Mouse (Mus musculus): ENCODE results near the gene 4930544D05Rik. TPM values are rescaled to one million over a fixed set of nuclear protein-coding genes. Genes with fewer than 3 reads are reported as not detected.
"Not testable (repeated sequence)": the region's sequence is repeated elsewhere in the genome, so short reads cannot be mapped to it uniquely, and the experiment has no call there.

4930544D05Rik gene
- polyA plus RNA-seq (2016; fragmentation: Nextera tagmentation; extraction: Ambion mirVana), result not detected in 2 replicates

GRCm38 (mm10) chr11:70615516-70616093 lies at the start of gene 4930544D05Rik:
4930544D05Rik (plus strand) TSS chr11:70615848.
- peaks cover 18% of the 10 kb centered on the region for H3K27me3 ChIP-seq
- H3K4me2 ChIP-seq, result peak within 1 kb of the TSS; percentile 75
- 15% methylated on average over 21 of the region's 21 CpGs for WGBS
- H3K9ac ChIP-seq (replicated peaks), result peak within 1 kb of the TSS; percentile 47
- H3K9me3 ChIP-seq, result no peaks in the 10 kb centered on the region
- peaks cover 33% of the 10 kb centered on the region for H3K36me3 ChIP-seq
- H3K27ac ChIP-seq, result 0 out of 2 replicates have a peak within 1 kb of the TSS, but pooled peaks have one; percentile 53
- peak within 1 kb of the TSS; percentile 38 for H3K4me3 ChIP-seq (replicated peaks)
- peaks cover 15% of the 10 kb centered on the region for H3K4me1 ChIP-seq (replicated peaks)
- no peak for ATAC-seq (ENCODE audit: insufficient number of reproducible peaks, insufficient read depth, low FRiP score, low TSS enrichment, low read depth)

GRCm38 (mm10) chr11:70566586-70566985 lies 49.1 kb upstream of the 4930544D05Rik start:
- WGBS, result 41% methylated on average over 7 of the region's 7 CpGs
- Histone ChIP-seq H3K4me2 (peak overlapping the region; percentile 0; the same call in 1 of the 2 replicates), H3K4me3 (replicated peaks) (no peak overlapping the region), H3K36me3 (peaks cover 9% of the 10 kb centered on the region; the same call in 1 of the 2 replicates), H3K9ac (replicated peaks) (no peak overlapping the region), H3K27me3 (no peaks in the 10 kb centered on the region), H3K4me1 (replicated peaks) (peaks cover 47% of the 10 kb centered on the region), H3K27ac (no peak overlapping the region), H3K9me3 (no peaks in the 10 kb centered on the region)
- ATAC-seq (ENCODE audit: insufficient number of reproducible peaks, insufficient read depth, low FRiP score, low TSS enrichment, low read depth), result no peak

GRCm38 (mm10) chr11:70570614-70571013 lies 45.0 kb upstream of the 4930544D05Rik start:
- Histone ChIP-seq H3K4me1 (replicated peaks) (peaks cover 44% of the 10 kb centered on the region), H3K36me3 (peaks cover 18% of the 10 kb centered on the region; the same call in 1 of the 2 replicates)
- H3K9ac ChIP-seq (replicated peaks); H3K27me3 ChIP-seq; H3K27ac ChIP-seq; H3K9me3 ChIP-seq; H3K4me2 ChIP-seq; H3K4me3 ChIP-seq (replicated peaks); ATAC-seq (ENCODE audit: insufficient number of reproducible peaks, insufficient read depth, low FRiP score, low TSS enrichment, low read depth): not testable (repeated sequence)
- whole genome bisulfite sequencing, result 88% methylated on average over 1 of the region's 1 CpGs

- 0 out of 2 replicates have a peak overlapping the region, but pooled peaks have one; percentile 8 for H3K27ac ChIP-seq
- H3K4me1 ChIP-seq (replicated peaks), result peaks cover 34% of the 10 kb centered on the region
- H3K4me3 ChIP-seq (replicated peaks), result no peak overlapping the region
- WGBS, result 100% methylated on average over 1 of the region's 1 CpGs
- H3K36me3 ChIP-seq, result peaks cover 18% of the 10 kb centered on the region; the same call in 1 of the 2 replicates
- no peaks in the 10 kb centered on the region for H3K27me3 ChIP-seq
- no peak for ATAC-seq (ENCODE audit: insufficient number of reproducible peaks, insufficient read depth, low FRiP score, low TSS enrichment, low read depth)
- no peaks in the 10 kb centered on the region for H3K9me3 ChIP-seq
- no peak overlapping the region for H3K9ac ChIP-seq (replicated peaks)
- no peak overlapping the region for H3K4me2 ChIP-seq
These were observed 44.0 kb upstream of the 4930544D05Rik start for GRCm38 (mm10) chr11:70571641-70572040.

- H3K27me3 ChIP-seq, result no peaks in the 10 kb centered on the region
- WGBS, result 65% methylated on average over 5 of the region's 5 CpGs
- no peak for ATAC-seq (ENCODE audit: insufficient number of reproducible peaks, insufficient read depth, low FRiP score, low TSS enrichment, low read depth)
These were observed 43.2 kb upstream of the 4930544D05Rik start for GRCm38 (mm10) chr11:70572348-70572902.

GRCm38 (mm10) chr11:70573872-70574271 lies 41.8 kb upstream of the 4930544D05Rik start:
- peaks cover 9% of the 10 kb centered on the region; the same call in 1 of the 2 replicates for H3K36me3 ChIP-seq
- peak overlapping the region; percentile 29; the same call in 1 of the 2 replicates for H3K27ac ChIP-seq
- H3K27me3 ChIP-seq, result no peaks in the 10 kb centered on the region
- H3K9ac ChIP-seq (replicated peaks), result no peak overlapping the region
- no peak overlapping the region for H3K4me3 ChIP-seq (replicated peaks)
- no peaks in the 10 kb centered on the region for H3K9me3 ChIP-seq
- H3K4me1 ChIP-seq (replicated peaks), result peaks cover 49% of the 10 kb centered on the region
- 82% methylated on average over 6 of the region's 6 CpGs for WGBS
- no peak for ATAC-seq (ENCODE audit: insufficient number of reproducible peaks, insufficient read depth, low FRiP score, low TSS enrichment, low read depth)
- H3K4me2 ChIP-seq, result no peak overlapping the region

More at GRCm38 (mm10) chr11:70572348-70572902, 43.2 kb upstream of the 4930544D05Rik start:
- Histone ChIP-seq H3K4me3 (replicated peaks) (no peak overlapping the region), H3K9ac (replicated peaks) (no peak overlapping the region), H3K4me1 (replicated peaks) (peaks cover 34% of the 10 kb centered on the region), H3K27ac (0 out of 2 replicates have a peak overlapping the region, but pooled peaks have one; percentile 8), H3K9me3 (no peaks in the 10 kb centered on the region), H3K36me3 (peaks cover 18% of the 10 kb centered on the region; the same call in 1 of the 2 replicates), H3K4me2 (no peak overlapping the region)

GRCm38 (mm10) chr11:70577201-70577600 lies 38.4 kb upstream of the 4930544D05Rik start:
- H3K9me3 ChIP-seq, result no peaks in the 10 kb centered on the region
- no peak overlapping the region for H3K9ac ChIP-seq (replicated peaks)
- H3K36me3 ChIP-seq, result peaks cover 9% of the 10 kb centered on the region; the same call in 1 of the 2 replicates
- no peak overlapping the region for H3K4me2 ChIP-seq
- WGBS, result 86% methylated on average over 3 of the region's 3 CpGs
- no peak overlapping the region for H3K27ac ChIP-seq
- peaks cover 61% of the 10 kb centered on the region for H3K4me1 ChIP-seq (replicated peaks)
- ATAC-seq (ENCODE audit: insufficient number of reproducible peaks, insufficient read depth, low FRiP score, low TSS enrichment, low read depth), result no peak
- H3K4me3 ChIP-seq (replicated peaks), result no peak overlapping the region
- no peaks in the 10 kb centered on the region for H3K27me3 ChIP-seq

GRCm38 (mm10) chr11:70578962-70579361 lies 36.7 kb upstream of the 4930544D05Rik start:
- peaks cover 9% of the 10 kb centered on the region; the same call in 1 of the 2 replicates for H3K36me3 ChIP-seq
- H3K4me1 ChIP-seq (replicated peaks), result peaks cover 62% of the 10 kb centered on the region
- no peak overlapping the region for H3K9ac ChIP-seq (replicated peaks)
- H3K4me3 ChIP-seq (replicated peaks), result no peak overlapping the region
- 84% methylated on average over 6 of the region's 6 CpGs for WGBS
- no peaks in the 10 kb centered on the region for H3K27me3 ChIP-seq
- H3K9me3 ChIP-seq, result no peaks in the 10 kb centered on the region
- H3K27ac ChIP-seq, result no peak overlapping the region
- H3K4me2 ChIP-seq, result no peak overlapping the region
- ATAC-seq (ENCODE audit: insufficient number of reproducible peaks, insufficient read depth, low FRiP score, low TSS enrichment, low read depth), result no peak

- H3K4me3 ChIP-seq (replicated peaks), result no peak overlapping the region
- peaks cover 69% of the 10 kb centered on the region for H3K4me1 ChIP-seq (replicated peaks)
- H3K27ac ChIP-seq, result no peak overlapping the region
- WGBS, result 77% methylated on average over 9 of the region's 9 CpGs
- no peak overlapping the region for H3K4me2 ChIP-seq
- no peak overlapping the region for H3K9ac ChIP-seq (replicated peaks)
- no peaks in the 10 kb centered on the region for H3K27me3 ChIP-seq
- no peak for ATAC-seq (ENCODE audit: insufficient number of reproducible peaks, insufficient read depth, low FRiP score, low TSS enrichment, low read depth)
- H3K36me3 ChIP-seq, result peaks cover 7% of the 10 kb centered on the region; the same call in 1 of the 2 replicates
- H3K9me3 ChIP-seq, result no peaks in the 10 kb centered on the region
These were observed 35.8 kb upstream of the 4930544D05Rik start for GRCm38 (mm10) chr11:70579710-70580357.

- H3K4me3 ChIP-seq (replicated peaks), result no peak overlapping the region
- no peak overlapping the region for H3K27ac ChIP-seq
- WGBS, result 46% methylated on average over 5 of the region's 5 CpGs
- peaks cover 2% of the 10 kb centered on the region; the same call in 1 of the 2 replicates for H3K36me3 ChIP-seq
- H3K9ac ChIP-seq (replicated peaks), result no peak overlapping the region
- H3K4me1 ChIP-seq (replicated peaks), result peaks cover 74% of the 10 kb centered on the region
- no peaks in the 10 kb centered on the region for H3K27me3 ChIP-seq
- H3K4me2 ChIP-seq, result no peak overlapping the region
- no peaks in the 10 kb centered on the region for H3K9me3 ChIP-seq
- no peak for ATAC-seq (ENCODE audit: insufficient number of reproducible peaks, insufficient read depth, low FRiP score, low TSS enrichment, low read depth)
These were observed 35.3 kb upstream of the 4930544D05Rik start for GRCm38 (mm10) chr11:70580358-70580720.

- no peak overlapping the region for H3K9ac ChIP-seq (replicated peaks)
- no peaks in the 10 kb centered on the region for H3K36me3 ChIP-seq
- H3K4me2 ChIP-seq, result no peak overlapping the region
- ATAC-seq (ENCODE audit: insufficient number of reproducible peaks, insufficient read depth, low FRiP score, low TSS enrichment, low read depth), result no peak
- no peak overlapping the region for H3K27ac ChIP-seq
- H3K4me3 ChIP-seq (replicated peaks), result no peak overlapping the region
- WGBS, result 80% methylated on average over 3 of the region's 3 CpGs
- peaks cover 80% of the 10 kb centered on the region for H3K4me1 ChIP-seq (replicated peaks)
- no peaks in the 10 kb centered on the region for H3K9me3 ChIP-seq
- no peaks in the 10 kb centered on the region for H3K27me3 ChIP-seq
These were observed 34.7 kb upstream of the 4930544D05Rik start for GRCm38 (mm10) chr11:70580921-70581320.

All from limb, embryonic 12.5 days (tissue).